Mouse (Mus musculus): Measurements from ENCODE around the gene Zfp853. TPM values are rescaled to one million over a fixed set of nuclear protein-coding genes. Genes with fewer than 3 reads are reported as not detected.

Zfp853 gene
- 0.82 and 4.1 TPM in 2 replicates for polyA plus RNA-seq (2012; rRNA removed; ENCODE audit: low replicate concordance)

GRCm38 (mm10) chr5:143293404-143293803 lies at the start of gene Zfp853:
Gene Zfp853 (minus strand): TSS chr5:143293623.

GRCm38 (mm10) chr5:143328690-143329495 lies 35.5 kb upstream of the Zfp853 start, which contains the start of gene Zdhhc4:
Gene Zdhhc4 (minus strand): TSS chr5:143329256.

GRCm38 (mm10) chr5:143314730-143315513 lies 21.5 kb upstream of the Zfp853 start, which contains the start of gene E130309D02Rik:
Gene E130309D02Rik (minus strand): TSS chr5:143315360.

GRCm38 (mm10) chr5:143269363-143270150 lies 23.9 kb downstream of the Zfp853 start, which contains the start of gene Zfp316:
Gene Zfp316 (minus strand): TSS chr5:143270022.

Other genes with a start within 250 kb of the Zfp853 start
- gene Rnf216, start 180.6 kb downstream of the Zfp853 start, polyA plus RNA-seq (2012; rRNA removed; ENCODE audit: low replicate concordance), result 25.3 and 33.4 TPM in 2 replicates
- not detected in 2 replicates for gene Olfr718-ps1, start 146.0 kb downstream of the Zfp853 start, polyA plus RNA-seq (2012; rRNA removed; ENCODE audit: low replicate concordance)
- gene Rbak, start 112.8 kb downstream of the Zfp853 start, polyA plus RNA-seq (2012; rRNA removed; ENCODE audit: low replicate concordance), result 5.1 and 9.4 TPM in 2 replicates
- gene Spdye4b, start 112.6 kb downstream of the Zfp853 start, polyA plus RNA-seq (2012; rRNA removed; ENCODE audit: low replicate concordance), result not detected in 2 replicates
- gene Spdye4a, start 66.7 kb downstream of the Zfp853 start, polyA plus RNA-seq (2012; rRNA removed; ENCODE audit: low replicate concordance), result not detected in 2 replicates
- 10.4 and 20.8 TPM in 2 replicates for gene Zfp12, start 58.5 kb downstream of the Zfp853 start, polyA plus RNA-seq (2012; rRNA removed; ENCODE audit: low replicate concordance)
- gene Zfp316, start 23.6 kb downstream of the Zfp853 start, polyA plus RNA-seq (2012; rRNA removed; ENCODE audit: low replicate concordance), result 3.6 and 11.8 TPM in 2 replicates
- 16.0 and 19.9 TPM in 2 replicates for gene E130309D02Rik, start 21.7 kb upstream of the Zfp853 start, polyA plus RNA-seq (2012; rRNA removed; ENCODE audit: low replicate concordance)
- gene Zdhhc4, start 35.6 kb upstream of the Zfp853 start, polyA plus RNA-seq (2012; rRNA removed; ENCODE audit: low replicate concordance), result 97.5 and 118 TPM in 2 replicates
- 0.13 TPM in 1 of 2 replicates, not detected in the other for gene Grid2ip, start 63.7 kb upstream of the Zfp853 start, polyA plus RNA-seq (2012; rRNA removed; ENCODE audit: low replicate concordance)
- 90.4 and 210 TPM in 2 replicates for gene Kdelr2, start 110.2 kb upstream of the Zfp853 start, polyA plus RNA-seq (2012; rRNA removed; ENCODE audit: low replicate concordance)
- 27.4 and 33.2 TPM in 2 replicates for gene Daglb, start 171.0 kb upstream of the Zfp853 start, polyA plus RNA-seq (2012; rRNA removed; ENCODE audit: low replicate concordance)
- 368 and 428 TPM in 2 replicates for gene Rac1, start 234.4 kb upstream of the Zfp853 start, polyA plus RNA-seq (2012; rRNA removed; ENCODE audit: low replicate concordance)